Mouse (Mus musculus) telencephalon, adult 2 months (tissue): ENCODE results near the gene Rpl10.

ENCODE experiments used
- DNase-seq: peaks from one replicate; pipeline ENCODE4 v3.0.0-alpha.2; 2011; ENCODE audit warnings: low read depth, low spot score

The Rpl10 gene

GRCm38 (mm10) chrX:74270062-74270901 is at the start of gene Rpl10:
Gene Rpl10, plus strand, starts transcription at chrX:74270812.
- DNase-seq: peak; percentile 98

GRCm38 (mm10) chrX:74230038-74230437 is 40.6 kb upstream of the Rpl10 start:
- DNase-seq: no peak

GRCm38 (mm10) chrX:74233196-74233595 is 37.4 kb upstream of the Rpl10 start:
- DNase-seq: no peak

GRCm38 (mm10) chrX:74240332-74240731 is 30.3 kb upstream of the Rpl10 start:
- DNase-seq: no peak

- no peak for DNase-seq
These were observed 27.2 kb upstream of the Rpl10 start for GRCm38 (mm10) chrX:74243396-74243795.

- DNase-seq: no peak
These were observed 26.8 kb upstream of the Rpl10 start for GRCm38 (mm10) chrX:74243807-74244206.

GRCm38 (mm10) chrX:74244614-74245083 is 26.0 kb upstream of the Rpl10 start:
- no peak for DNase-seq

GRCm38 (mm10) chrX:74245107-74245506 is 25.5 kb upstream of the Rpl10 start:
- no peak for DNase-seq

- DNase-seq: no peak
These were observed 24.9 kb upstream of the Rpl10 start for GRCm38 (mm10) chrX:74245687-74246086.

- DNase-seq: peak; percentile 84
These were observed 24.4 kb upstream of the Rpl10 start for GRCm38 (mm10) chrX:74246213-74246681.

GRCm38 (mm10) chrX:74246693-74247092 is 23.9 kb upstream of the Rpl10 start:
- DNase-seq: no peak

- DNase-seq: no peak
These were observed 22.0 kb upstream of the Rpl10 start for GRCm38 (mm10) chrX:74248651-74249050.

- DNase-seq: no peak
These were observed 21.0 kb upstream of the Rpl10 start, which contains the start of gene Flna for GRCm38 (mm10) chrX:74249615-74250014. Gene Flna, minus strand, starts transcription at chrX:74249820.

- DNase-seq: peak; percentile 91
These were observed 16.3 kb upstream of the Rpl10 start, which contains the start of gene Emd for GRCm38 (mm10) chrX:74254153-74254887. Gene Emd, plus strand, starts transcription at chrX:74254687.

GRCm38 (mm10) chrX:74254888-74255565 is 15.6 kb upstream of the Rpl10 start:
- no peak for DNase-seq

GRCm38 (mm10) chrX:74257746-74258145 is 12.9 kb upstream of the Rpl10 start:
- no peak for DNase-seq

- no peak for DNase-seq
These were observed 913 bp upstream of the Rpl10 start for GRCm38 (mm10) chrX:74269736-74270061.

GRCm38 (mm10) chrX:74270902-74271551 is 415 bp downstream of the Rpl10 start:
- DNase-seq: no peak

GRCm38 (mm10) chrX:74273422-74274322 is 3.1 kb downstream of the Rpl10 start:
- no peak for DNase-seq

- no peak for DNase-seq
These were observed 7.3 kb downstream of the Rpl10 start for GRCm38 (mm10) chrX:74277916-74278315.
